Mouse (Mus musculus): ENCODE measurements around the gene Limch1. TPM values are rescaled to one million over a fixed set of nuclear protein-coding genes. Genes with fewer than 3 reads are reported as not detected.

Limch1 gene
- polyA plus RNA-seq, 1 experiment from 2014 or later: 47.1 TPM

DNA sequence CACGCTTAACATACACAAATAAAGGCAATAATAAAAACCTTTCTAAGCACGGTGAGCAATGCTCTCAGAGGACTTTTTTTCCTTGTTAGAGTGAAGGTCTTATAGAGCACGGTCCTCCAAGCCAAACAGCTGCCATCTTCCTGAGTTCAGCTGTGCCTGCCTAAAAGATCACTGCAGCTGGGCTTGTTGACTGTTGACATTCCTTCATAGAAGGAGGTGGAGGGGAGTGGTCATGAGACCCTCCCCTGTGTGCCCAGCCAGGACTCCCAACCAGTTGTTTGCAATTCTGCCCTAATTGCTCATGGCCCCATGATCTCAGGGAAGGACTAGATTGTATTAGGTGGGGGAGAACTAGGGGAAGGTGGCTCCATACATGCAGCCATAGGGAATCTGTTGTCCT is 189.0 kb downstream of the Limch1 start:
- H3K27ac ChIP-seq (replicated peaks): peak overlapping the region; percentile 41; the same call in 1 of the 2 replicates
- no peaks in the 10 kb centered on the region for H3K9me3 ChIP-seq
- no peaks in the 10 kb centered on the region for H3K36me3 ChIP-seq (replicated peaks)
- DNase-seq (ENCODE audit: low spot score): no peak
- peaks cover 48% of the 10 kb centered on the region for H3K4me1 ChIP-seq
- no peaks in the 10 kb centered on the region for H3K27me3 ChIP-seq (replicated peaks; ENCODE audit: low read depth, poor library complexity, severe bottlenecking)
- H3K4me3 ChIP-seq: no peak overlapping the region
- 70% methylated on average over 3 of the region's 3 CpGs for WGBS

DNA sequence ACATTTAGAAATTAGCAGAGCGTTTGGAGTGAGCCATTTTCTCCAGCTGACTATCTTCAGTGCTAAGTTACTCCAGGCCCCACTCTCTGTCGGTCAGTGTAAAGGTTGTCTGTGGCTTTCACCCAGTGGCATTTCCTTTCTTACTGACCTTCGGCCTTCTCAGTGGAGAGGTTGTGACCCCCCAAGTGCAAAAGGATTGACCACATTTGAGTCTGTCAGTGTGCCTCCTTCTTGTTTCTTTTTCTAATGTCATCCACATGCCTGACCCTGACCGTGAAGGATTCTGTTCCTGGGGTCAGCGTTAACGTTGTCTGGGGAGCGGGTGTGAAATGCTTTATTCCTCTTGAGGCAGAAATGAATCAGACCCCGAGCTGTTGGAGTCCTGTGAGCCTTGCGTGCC is 191.7 kb downstream of the Limch1 start:
- 18% methylated on average over 9 of the region's 9 CpGs for WGBS
- Histone ChIP-seq H3K36me3 (replicated peaks) (no peaks in the 10 kb centered on the region), H3K27ac (replicated peaks) (peak overlapping the region; percentile 62), H3K4me3 (no peak overlapping the region), H3K27me3 (replicated peaks; ENCODE audit: low read depth, poor library complexity, severe bottlenecking) (no peaks in the 10 kb centered on the region), H3K9me3 (no peaks in the 10 kb centered on the region), H3K4me1 (peaks cover 48% of the 10 kb centered on the region)
- peak; percentile 62 for DNase-seq (ENCODE audit: low spot score)

DNA sequence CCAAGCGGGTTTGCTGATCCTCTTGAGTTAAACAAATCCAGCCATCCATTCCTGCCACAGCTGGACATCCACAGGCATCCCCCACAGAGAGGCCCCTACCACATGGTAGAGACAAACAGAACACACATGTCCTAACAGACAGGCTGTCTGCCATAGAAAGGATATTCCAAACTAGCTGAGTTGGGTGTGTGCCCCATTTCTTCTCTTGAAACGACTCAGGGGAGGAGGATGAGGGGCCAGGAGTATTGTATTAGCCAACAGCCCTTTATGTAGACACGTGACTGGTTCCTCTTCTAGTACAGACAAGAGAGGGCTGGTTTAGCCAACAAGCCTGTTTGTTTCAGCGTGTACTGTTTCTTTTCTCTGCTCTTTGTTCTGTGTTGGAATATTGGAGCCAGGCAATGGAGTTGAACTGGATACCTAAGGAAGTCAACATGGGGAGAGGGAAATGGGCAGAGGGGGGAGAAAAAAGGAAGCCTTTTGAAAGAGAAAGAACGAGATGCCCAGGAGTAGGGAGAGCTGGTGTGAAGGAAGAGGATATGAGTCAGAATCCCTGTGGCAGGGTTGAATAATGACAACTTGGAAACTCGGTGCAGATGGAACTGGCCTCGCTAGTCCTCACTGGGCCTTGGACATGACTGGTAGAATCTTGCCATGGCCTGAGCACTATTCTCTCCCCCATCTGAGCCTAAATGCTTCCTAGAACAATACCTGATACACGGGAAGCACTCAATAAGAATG is 196.3 kb downstream of the Limch1 start:
- Histone ChIP-seq H3K36me3 (replicated peaks) (no peaks in the 10 kb centered on the region), H3K27ac (replicated peaks) (peak overlapping the region; percentile 55), H3K9me3 (no peaks in the 10 kb centered on the region), H3K4me3 (no peak overlapping the region), H3K27me3 (replicated peaks; ENCODE audit: low read depth, poor library complexity, severe bottlenecking) (no peaks in the 10 kb centered on the region), H3K4me1 (peaks cover 21% of the 10 kb centered on the region)
- WGBS: 78% methylated on average over 8 of the region's 8 CpGs
- DNase-seq (ENCODE audit: low spot score): no peak

DNA sequence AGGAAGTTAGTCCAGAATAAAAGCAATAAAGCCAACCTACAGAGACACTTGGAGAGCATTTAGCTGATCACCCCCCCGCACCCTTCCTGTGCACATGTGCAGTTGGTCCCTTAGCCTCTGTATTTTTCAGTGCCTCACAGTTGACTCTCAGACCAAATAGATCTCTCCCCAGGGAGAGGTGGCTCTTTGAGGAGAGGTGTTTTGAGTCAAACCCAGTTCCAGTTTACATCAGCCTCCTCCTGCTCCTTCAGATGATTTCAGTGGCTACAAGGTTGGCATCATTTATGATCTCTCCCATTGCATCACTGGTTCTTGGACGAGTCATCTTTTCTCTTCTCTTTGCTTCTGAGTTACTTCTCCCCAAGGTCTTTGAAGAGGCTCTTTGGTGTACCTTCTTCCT is 197.3 kb downstream of the Limch1 start:
- H3K27ac ChIP-seq (replicated peaks): no peak overlapping the region
- H3K4me1 ChIP-seq: peaks cover 19% of the 10 kb centered on the region
- no peak overlapping the region for H3K4me3 ChIP-seq
- DNase-seq (ENCODE audit: low spot score): no peak
- no peaks in the 10 kb centered on the region for H3K36me3 ChIP-seq (replicated peaks)
- H3K27me3 ChIP-seq (replicated peaks; ENCODE audit: low read depth, poor library complexity, severe bottlenecking): no peaks in the 10 kb centered on the region
- H3K9me3 ChIP-seq: no peaks in the 10 kb centered on the region
- 91% methylated on average over 2 of the region's 2 CpGs for WGBS

DNA sequence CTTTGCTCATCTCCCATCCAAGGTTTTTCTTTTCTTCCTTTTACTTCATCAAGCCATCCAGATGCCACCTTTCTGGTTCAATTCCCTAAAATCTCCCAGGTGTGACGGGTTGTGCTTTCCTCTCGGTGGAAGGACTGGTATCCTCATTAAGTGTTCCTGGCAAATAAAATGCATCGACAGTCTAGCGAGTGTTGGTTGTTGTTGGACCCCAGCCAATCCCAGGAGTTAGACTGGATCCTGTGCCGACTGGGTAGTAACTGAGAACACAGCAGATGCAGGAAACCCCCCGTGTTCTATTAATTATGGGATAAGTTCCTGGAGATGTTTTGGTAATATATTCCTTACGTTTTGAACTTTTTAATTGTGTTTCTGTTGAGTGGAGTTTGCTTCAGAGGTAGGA is 197.9 kb downstream of the Limch1 start:
- WGBS: 83% methylated on average over 7 of the region's 7 CpGs
- H3K27ac ChIP-seq (replicated peaks): no peak overlapping the region
- H3K4me1 ChIP-seq: peaks cover 20% of the 10 kb centered on the region
- H3K4me3 ChIP-seq: no peak overlapping the region
- no peak for DNase-seq (ENCODE audit: low spot score)
- H3K9me3 ChIP-seq: no peaks in the 10 kb centered on the region
- no peaks in the 10 kb centered on the region for H3K36me3 ChIP-seq (replicated peaks)
- H3K27me3 ChIP-seq (replicated peaks; ENCODE audit: low read depth, poor library complexity, severe bottlenecking): no peaks in the 10 kb centered on the region

DNA sequence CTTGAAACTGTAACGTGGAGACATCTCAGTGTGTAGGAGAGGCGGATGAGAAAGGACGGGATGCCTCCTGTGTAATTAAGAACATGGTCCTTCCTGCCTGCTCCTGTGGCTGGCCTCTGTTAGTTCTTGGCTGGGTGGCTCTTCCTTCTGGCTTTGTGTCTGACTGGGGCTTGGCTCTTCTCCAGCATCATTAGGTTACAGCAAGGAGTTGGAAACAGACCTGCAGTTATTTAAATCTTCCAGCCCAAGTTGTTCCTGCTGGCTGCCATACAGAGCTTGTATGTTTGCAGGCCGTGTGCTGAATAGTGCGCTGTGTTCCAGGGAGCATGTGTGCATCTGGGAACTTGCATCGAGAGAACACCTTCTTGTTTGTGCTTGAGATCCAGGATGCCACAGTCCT is 202.3 kb downstream of the Limch1 start:
- Histone ChIP-seq H3K4me1 (peaks cover 22% of the 10 kb centered on the region), H3K27ac (replicated peaks) (peak overlapping the region; percentile 72), H3K27me3 (replicated peaks; ENCODE audit: low read depth, poor library complexity, severe bottlenecking) (no peaks in the 10 kb centered on the region), H3K9me3 (peaks cover 5% of the 10 kb centered on the region; the same call in 1 of the 2 replicates), H3K4me3 (no peak overlapping the region), H3K36me3 (replicated peaks) (peaks cover 5% of the 10 kb centered on the region; the same call in 1 of the 2 replicates)
- 73% methylated on average over 6 of the region's 6 CpGs for WGBS
- DNase-seq (ENCODE audit: low spot score): no peak

DNA sequence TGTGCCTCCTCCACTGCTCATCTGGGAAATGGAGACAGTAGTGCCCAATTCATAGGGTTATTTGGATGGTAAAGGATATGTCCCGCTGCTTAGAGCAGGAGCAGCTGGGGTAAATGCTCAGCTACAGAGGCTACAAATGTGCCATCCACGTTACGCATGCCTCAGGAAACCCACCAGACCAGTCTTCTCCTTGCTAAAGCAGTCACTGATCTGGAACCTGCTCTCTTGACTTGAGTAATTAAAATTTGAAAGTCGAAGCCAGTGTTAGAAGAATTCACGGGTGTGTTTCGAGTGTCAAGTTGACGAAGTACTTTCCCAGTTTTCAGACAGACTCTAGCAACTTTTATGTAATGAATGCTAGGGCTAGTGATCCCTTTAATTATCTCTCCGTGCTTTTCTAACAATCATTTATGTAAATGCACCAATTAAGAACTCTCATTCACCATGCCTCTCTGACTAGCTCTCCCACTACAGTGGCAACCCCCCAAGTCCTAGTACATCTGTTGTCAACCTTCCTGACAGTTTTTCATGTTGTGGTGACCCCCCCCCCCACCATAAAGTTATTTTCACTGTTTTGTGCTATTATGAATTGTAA is 203.6 kb downstream of the Limch1 start:
- DNase-seq (ENCODE audit: low spot score): no peak
- 80% methylated on average over 8 of the region's 8 CpGs for WGBS
- no peak overlapping the region for H3K4me3 ChIP-seq
- peak overlapping the region; percentile 72; the same call in 1 of the 2 replicates for H3K27ac ChIP-seq (replicated peaks)
- H3K4me1 ChIP-seq: peaks cover 22% of the 10 kb centered on the region
- H3K9me3 ChIP-seq: peaks cover 6% of the 10 kb centered on the region; the same call in 1 of the 2 replicates
- peaks cover 5% of the 10 kb centered on the region; the same call in 1 of the 2 replicates for H3K36me3 ChIP-seq (replicated peaks)
- H3K27me3 ChIP-seq (replicated peaks; ENCODE audit: low read depth, poor library complexity, severe bottlenecking): no peaks in the 10 kb centered on the region

DNA sequence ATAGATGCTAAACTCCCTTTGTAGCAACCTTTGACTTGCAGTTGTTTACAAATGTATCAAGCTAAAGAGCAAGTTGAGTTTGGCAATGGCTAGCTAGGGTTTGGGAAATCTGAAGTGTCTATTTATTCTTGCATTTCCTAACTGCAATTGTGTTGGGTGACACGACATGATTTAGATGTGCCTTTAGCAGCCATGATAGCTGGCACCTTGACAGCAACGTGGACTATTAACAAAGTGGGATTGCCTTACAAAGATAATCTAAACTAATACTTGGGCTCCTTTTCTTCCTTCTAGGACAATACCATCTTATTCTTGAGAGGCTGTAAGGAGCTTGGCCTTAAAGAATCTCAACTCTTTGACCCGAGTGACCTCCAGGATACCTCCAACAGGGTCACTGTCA is 207.7 kb downstream of the Limch1 start:
- Histone ChIP-seq H3K27me3 (replicated peaks; ENCODE audit: low read depth, poor library complexity, severe bottlenecking) (0 out of 2 replicates have a peak, but pooled peaks cover 6% of the 10 kb centered on the region), H3K9me3 (peaks cover 6% of the 10 kb centered on the region; the same call in 1 of the 2 replicates), H3K4me3 (no peak overlapping the region), H3K4me1 (peaks cover 22% of the 10 kb centered on the region), H3K36me3 (replicated peaks) (peaks cover 5% of the 10 kb centered on the region; the same call in 1 of the 2 replicates), H3K27ac (replicated peaks) (no peak overlapping the region)
- 82% methylated on average over 3 of the region's 3 CpGs for WGBS
- no peak for DNase-seq (ENCODE audit: low spot score)

DNA sequence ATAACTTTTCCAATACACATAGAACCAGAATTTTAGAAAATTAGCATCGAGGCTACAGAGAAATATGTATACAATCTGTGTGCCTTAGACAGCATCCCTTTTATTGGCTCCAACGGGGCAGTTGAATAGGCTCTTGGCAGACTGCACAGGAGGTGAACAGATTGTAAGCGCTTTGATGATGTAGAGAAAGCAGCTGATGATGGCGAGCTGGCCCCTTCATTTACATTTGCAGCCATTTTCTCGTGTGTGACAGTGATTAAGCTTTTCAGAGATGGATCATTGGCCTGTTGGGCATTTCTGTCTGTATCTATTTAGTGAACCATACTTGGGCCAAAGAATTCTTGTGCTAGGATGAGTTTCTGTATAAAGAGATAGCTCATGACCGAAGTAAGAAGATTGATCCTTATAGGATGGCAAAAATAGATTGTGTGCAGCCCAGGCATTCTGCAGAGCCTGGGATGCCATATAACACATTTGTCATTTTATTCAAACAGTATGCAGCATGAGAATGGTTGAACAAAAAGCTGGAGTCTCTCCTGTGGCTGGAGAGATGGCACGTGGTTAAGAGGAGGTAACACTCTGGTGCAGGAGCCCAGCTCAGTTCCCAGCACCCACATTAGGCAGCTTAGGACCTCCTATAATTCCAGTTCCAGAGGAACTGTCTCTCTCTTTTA is 208.5 kb downstream of the Limch1 start:
- Histone ChIP-seq H3K27ac (replicated peaks) (no peak overlapping the region), H3K4me1 (peaks cover 17% of the 10 kb centered on the region), H3K4me3 (no peak overlapping the region), H3K27me3 (replicated peaks; ENCODE audit: low read depth, poor library complexity, severe bottlenecking) (0 out of 2 replicates have a peak, but pooled peaks cover 6% of the 10 kb centered on the region), H3K9me3 (peaks cover 6% of the 10 kb centered on the region; the same call in 1 of the 2 replicates), H3K36me3 (replicated peaks) (peaks cover 5% of the 10 kb centered on the region; the same call in 1 of the 2 replicates)
- 83% methylated on average over 7 of the region's 7 CpGs for WGBS
- DNase-seq (ENCODE audit: low spot score): no peak

DNA sequence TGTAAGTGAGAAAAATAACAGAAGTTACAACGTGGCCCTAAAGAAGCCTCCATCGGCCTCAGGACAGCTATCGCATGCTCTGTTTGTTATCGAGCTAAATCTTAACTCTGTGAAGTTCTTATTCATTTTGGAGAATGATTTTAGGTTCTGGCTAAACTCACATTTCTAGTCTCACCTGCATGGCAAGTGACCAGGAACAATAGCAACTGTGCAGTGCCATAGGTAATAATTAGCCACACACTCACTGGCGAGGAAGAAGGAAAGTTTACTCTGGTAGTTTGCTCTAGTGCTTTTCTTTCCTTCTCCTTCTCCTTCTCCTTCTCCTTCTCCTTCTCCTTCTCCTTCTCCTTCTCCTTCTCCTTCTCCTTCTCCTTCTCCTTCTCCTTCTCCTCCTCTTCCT is 209.6 kb downstream of the Limch1 start:
- peaks cover 6% of the 10 kb centered on the region; the same call in 1 of the 2 replicates for H3K9me3 ChIP-seq
- peaks cover 12% of the 10 kb centered on the region for H3K4me1 ChIP-seq
- WGBS: 81% methylated on average over 5 of the region's 5 CpGs
- H3K36me3 ChIP-seq (replicated peaks): peaks cover 5% of the 10 kb centered on the region; the same call in 1 of the 2 replicates
- H3K4me3 ChIP-seq: no peak overlapping the region
- H3K27ac ChIP-seq (replicated peaks): no peak overlapping the region
- 0 out of 2 replicates have a peak, but pooled peaks cover 6% of the 10 kb centered on the region for H3K27me3 ChIP-seq (replicated peaks; ENCODE audit: low read depth, poor library complexity, severe bottlenecking)
- no peak for DNase-seq (ENCODE audit: low spot score)

DNA sequence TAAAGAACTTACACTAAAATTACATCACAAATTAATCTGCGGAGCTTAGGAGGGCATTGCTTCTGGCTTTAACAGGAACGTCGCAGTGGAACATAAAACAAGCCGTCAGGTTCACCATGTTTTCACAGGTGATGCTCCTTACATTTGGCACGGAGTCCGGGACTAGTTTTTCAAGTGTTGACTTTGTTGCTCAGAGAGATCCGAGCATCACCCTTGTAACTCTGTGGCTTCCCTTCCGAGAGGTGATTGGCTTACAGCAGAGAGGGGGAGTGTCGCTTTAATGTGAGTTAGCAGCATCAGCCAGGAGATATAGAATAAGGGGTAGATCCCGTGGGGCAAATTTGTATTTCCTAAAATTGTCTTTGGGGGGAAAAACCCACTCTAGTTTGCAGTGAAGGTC is 212.0 kb downstream of the Limch1 start:
- no peak overlapping the region for H3K4me3 ChIP-seq
- peaks cover 12% of the 10 kb centered on the region for H3K4me1 ChIP-seq
- peaks cover 4% of the 10 kb centered on the region; the same call in 1 of the 2 replicates for H3K9me3 ChIP-seq
- DNase-seq (ENCODE audit: low spot score): no peak
- 0 out of 2 replicates have a peak, but pooled peaks cover 6% of the 10 kb centered on the region for H3K27me3 ChIP-seq (replicated peaks; ENCODE audit: low read depth, poor library complexity, severe bottlenecking)
- H3K36me3 ChIP-seq (replicated peaks): peaks cover 16% of the 10 kb centered on the region
- WGBS: 61% methylated on average over 10 of the region's 10 CpGs
- peak overlapping the region; percentile 26; the same call in 1 of the 2 replicates for H3K27ac ChIP-seq (replicated peaks)

DNA sequence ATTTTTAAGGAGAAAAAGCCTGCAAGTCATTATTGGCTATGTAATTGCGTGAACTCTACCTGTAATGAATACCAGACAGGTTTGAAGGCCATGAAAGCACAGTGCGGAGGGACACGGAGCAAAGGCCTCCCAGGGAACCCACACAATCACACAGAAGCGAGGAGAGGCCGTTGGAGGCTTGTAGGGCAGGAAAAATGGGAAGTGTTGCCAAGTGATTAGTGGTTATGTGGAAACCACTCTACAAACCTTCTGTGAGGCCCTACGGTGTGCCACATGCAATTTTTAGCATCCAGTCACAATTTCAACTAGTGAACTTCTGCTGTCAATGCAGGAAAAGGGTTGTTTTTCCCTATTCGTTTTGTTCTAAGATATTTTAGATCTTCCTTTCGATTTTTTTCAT is 212.5 kb downstream of the Limch1 start:
- Histone ChIP-seq H3K27me3 (replicated peaks; ENCODE audit: low read depth, poor library complexity, severe bottlenecking) (0 out of 2 replicates have a peak, but pooled peaks cover 6% of the 10 kb centered on the region), H3K4me1 (peaks cover 12% of the 10 kb centered on the region), H3K4me3 (no peak overlapping the region), H3K27ac (replicated peaks) (no peak overlapping the region; the same call in 1 of the 2 replicates), H3K9me3 (no peaks in the 10 kb centered on the region), H3K36me3 (replicated peaks) (peaks cover 12% of the 10 kb centered on the region)
- peak; percentile 43 for DNase-seq (ENCODE audit: low spot score)
- WGBS: 56% methylated on average over 8 of the region's 8 CpGs
